Mouse (Mus musculus) embryonic facial prominence, embryonic 12.5 days (tissue): ENCODE measurements around the gene Fgfr1op. TPM values are rescaled to one million over a fixed set of nuclear protein-coding genes. Genes with fewer than 3 reads are reported as not detected.
"Not testable (repeated sequence)": the region's sequence is repeated elsewhere in the genome, so short reads cannot be mapped to it uniquely, and the experiment has no call there.

Experiments used
- ATAC-seq: fragments of 200-750 bp; cut with Nextera tagmentation; 2 replicates; pipeline ENCODE4 v1.8.0; 2017; ENCODE audit not compliant: insufficient number of reproducible peaks, insufficient read depth, low FRiP score, low TSS enrichment
- H3K27ac ChIP-seq: fragments of 300-500 bp; sonication (generic); 2 replicates; pipeline ENCODE4 v1.5.1; 2016; ENCODE audit warnings: mild to moderate bottlenecking
- H3K27me3 ChIP-seq: fragments of 300-500 bp; sonication (generic); 2 replicates; pipeline ENCODE4 v1.6.1; 2016; ENCODE audit warnings: mild to moderate bottlenecking, moderate library complexity
- H3K36me3 ChIP-seq: fragments of 300-500 bp; sonication (generic); 2 replicates; pipeline ENCODE4 v1.6.1; 2016; ENCODE audit warnings: mild to moderate bottlenecking
- H3K4me1 ChIP-seq: fragments of 300-500 bp; sonication (generic); 2 replicates; pipeline ENCODE4 v1.6.1; 2016
- H3K4me2 ChIP-seq: fragments of 300-500 bp; sonication (generic); replicated peaks from 2 replicates; pipeline ENCODE4 v1.6.1; 2016; ENCODE audit warnings: mild to moderate bottlenecking, moderate library complexity
- H3K4me3 ChIP-seq: fragments of 300-500 bp; sonication (generic); 2 replicates; pipeline ENCODE4 v1.5.1; 2016; ENCODE audit warnings: mild to moderate bottlenecking
- H3K9ac ChIP-seq: fragments of 300-500 bp; sonication (generic); 2 replicates; pipeline ENCODE4 v1.6.1; 2016; ENCODE audit warnings: mild to moderate bottlenecking, moderate library complexity
- H3K9me3 ChIP-seq: fragments of 300-500 bp; sonication (generic); 2 replicates; pipeline ENCODE4 v1.6.1; 2016; ENCODE audit warnings: mild to moderate bottlenecking, moderate library complexity
- WGBS: fragments of 180-500 bp; shearing (Covaris S2); methylation state at CpG from one replicate; pipeline ENCODE4 v1.1.7; 2016; 5-methylcytosine and 5-hydroxymethylcytosine counted together
- polyA plus RNA-seq: library from polyadenylated mRNA; unstranded; fragments of >200 nt; fragmentation: Nextera tagmentation; extraction: Ambion mirVana; gene quantifications from 2 replicates; pipeline ENCODE4 v1.2.1, GENCODE M21; 2016

The Fgfr1op gene
- polyA plus RNA-seq, 1 experiment from 2014 or later, result 43.5 TPM

DNA sequence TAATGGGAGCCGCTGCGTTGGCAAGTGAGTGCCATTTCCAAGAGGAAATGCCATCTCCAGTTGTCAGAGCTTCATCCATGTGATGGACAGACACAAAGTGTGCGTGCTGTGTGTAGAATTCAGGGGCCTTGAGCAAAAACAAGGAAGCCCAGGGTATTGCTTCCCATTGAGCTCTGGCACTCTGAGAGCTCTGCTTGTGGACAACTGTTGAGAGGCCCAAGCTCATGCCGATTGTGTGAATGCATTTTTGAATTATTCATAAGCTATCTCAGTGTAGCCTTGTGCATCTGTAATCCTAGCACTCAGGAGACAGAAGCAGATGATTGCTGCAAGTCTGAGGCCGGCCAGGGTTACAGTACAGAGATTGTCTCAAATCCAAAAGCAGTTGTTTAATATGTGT, 11.8 kb downstream of the Fgfr1op start:
- Histone ChIP-seq H3K4me2 (no peak overlapping the region), H3K9ac (no peak overlapping the region), H3K27ac (no peak overlapping the region), H3K9me3 (no peaks in the 10 kb centered on the region), H3K4me1 (no peaks in the 10 kb centered on the region), H3K27me3 (no peaks in the 10 kb centered on the region), H3K36me3 (peaks cover 59% of the 10 kb centered on the region), H3K4me3 (no peak overlapping the region)
- 90% methylated on average over 5 of the region's 5 CpGs for WGBS
- ATAC-seq, result no peak

- no peaks in the 10 kb centered on the region for H3K4me1 ChIP-seq
- no peak overlapping the region for H3K4me2 ChIP-seq
- H3K9ac ChIP-seq, result no peak overlapping the region
- H3K9me3 ChIP-seq, result no peaks in the 10 kb centered on the region
- H3K27me3 ChIP-seq, result no peaks in the 10 kb centered on the region
- H3K27ac ChIP-seq, result no peak overlapping the region
- H3K36me3 ChIP-seq, result peaks cover 63% of the 10 kb centered on the region
- 89% methylated on average over 5 of the region's 5 CpGs for WGBS
- ATAC-seq, result no peak
- H3K4me3 ChIP-seq, result no peak overlapping the region
These were observed 18.5 kb downstream of the Fgfr1op start for GRCm38 (mm10) chr17:8183815-8184214.

GRCm38 (mm10) chr17:8184217-8184616, 18.9 kb downstream of the Fgfr1op start:
- 88% methylated on average over 7 of the region's 7 CpGs for WGBS
- Histone ChIP-seq H3K27ac (no peak overlapping the region), H3K27me3 (no peaks in the 10 kb centered on the region), H3K4me2 (no peak overlapping the region), H3K4me1 (no peaks in the 10 kb centered on the region), H3K4me3 (no peak overlapping the region), H3K9ac (no peak overlapping the region), H3K36me3 (peaks cover 63% of the 10 kb centered on the region), H3K9me3 (no peaks in the 10 kb centered on the region)
- no peak for ATAC-seq

DNA sequence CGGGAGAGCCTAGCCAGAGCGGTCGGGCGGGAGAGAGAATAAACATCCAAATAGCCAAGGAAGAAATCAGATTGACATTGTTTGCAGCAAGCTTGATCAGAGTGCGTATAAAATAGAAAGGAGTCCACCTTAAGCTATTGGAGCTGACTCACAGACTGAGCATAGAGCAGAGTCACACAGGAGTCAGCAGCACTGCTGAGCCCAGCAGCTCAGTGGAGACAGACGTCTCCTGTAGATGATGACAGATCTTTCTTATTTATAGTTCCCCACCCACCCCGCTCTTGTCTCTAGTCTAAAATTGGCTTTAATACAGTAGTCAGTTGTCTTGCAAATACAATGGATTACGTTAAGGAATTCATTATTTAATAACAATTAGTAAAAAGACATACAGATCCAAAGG, 28.4 kb downstream of the Fgfr1op start:
- no peak overlapping the region for H3K4me2 ChIP-seq
- 85% methylated on average over 8 of the region's 8 CpGs for WGBS
- no peak overlapping the region for H3K27ac ChIP-seq
- no peak overlapping the region for H3K9ac ChIP-seq
- H3K9me3 ChIP-seq, result no peaks in the 10 kb centered on the region
- no peak overlapping the region for H3K4me3 ChIP-seq
- no peaks in the 10 kb centered on the region for H3K4me1 ChIP-seq
- ATAC-seq, result no peak
- peaks cover 50% of the 10 kb centered on the region for H3K36me3 ChIP-seq
- H3K27me3 ChIP-seq, result no peaks in the 10 kb centered on the region

DNA sequence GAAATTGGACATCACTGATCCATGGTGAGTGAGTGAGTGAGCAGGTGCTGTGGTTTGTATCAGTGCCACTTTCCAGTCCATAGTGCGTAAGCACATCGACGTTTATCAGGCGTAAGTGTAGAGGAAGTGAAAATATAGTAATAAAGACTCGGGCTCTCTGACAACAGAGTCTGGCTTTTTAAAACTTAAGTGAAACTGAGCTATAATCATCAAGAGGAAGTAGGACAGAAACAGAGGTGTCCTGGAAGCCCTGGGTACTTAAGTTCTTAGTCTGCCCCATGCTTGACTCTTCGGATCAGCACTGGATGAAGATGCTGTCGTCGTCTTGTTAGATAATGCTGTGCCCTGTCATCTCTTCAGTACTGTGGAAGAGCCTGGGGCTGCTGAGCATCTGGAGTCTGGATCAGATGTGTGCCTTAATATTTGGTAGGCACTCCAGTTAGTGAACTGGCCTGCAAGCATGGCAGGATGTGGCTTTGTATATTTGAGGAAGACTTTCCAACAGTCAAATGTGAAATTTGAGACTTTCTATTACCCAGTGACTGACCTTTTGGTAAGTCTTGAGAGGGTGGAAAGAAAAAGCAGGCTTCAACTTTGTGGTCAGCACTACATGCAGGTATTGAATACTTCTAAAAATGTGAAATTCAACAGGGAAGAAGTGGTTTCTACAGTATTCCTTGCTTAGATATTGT, 30.5 kb downstream of the Fgfr1op start:
- Histone ChIP-seq H3K4me3 (no peak overlapping the region), H3K27me3 (no peaks in the 10 kb centered on the region), H3K27ac (no peak overlapping the region), H3K9ac (no peak overlapping the region), H3K9me3 (no peaks in the 10 kb centered on the region), H3K4me2 (no peak overlapping the region), H3K4me1 (no peaks in the 10 kb centered on the region), H3K36me3 (peaks cover 38% of the 10 kb centered on the region)
- no peak for ATAC-seq
- 91% methylated on average over 8 of the region's 8 CpGs for WGBS

- Histone ChIP-seq H3K4me3 (no peak overlapping the region), H3K27me3 (no peaks in the 10 kb centered on the region), H3K27ac (no peak overlapping the region), H3K36me3 (peaks cover 29% of the 10 kb centered on the region), H3K4me2 (no peak overlapping the region), H3K9ac (no peak overlapping the region), H3K4me1 (no peaks in the 10 kb centered on the region), H3K9me3 (no peaks in the 10 kb centered on the region)
- no peak for ATAC-seq
- 70% methylated on average over 3 of the region's 3 CpGs for WGBS
These were observed 32.4 kb downstream of the Fgfr1op start for GRCm38 (mm10) chr17:8197652-8198051.

DNA sequence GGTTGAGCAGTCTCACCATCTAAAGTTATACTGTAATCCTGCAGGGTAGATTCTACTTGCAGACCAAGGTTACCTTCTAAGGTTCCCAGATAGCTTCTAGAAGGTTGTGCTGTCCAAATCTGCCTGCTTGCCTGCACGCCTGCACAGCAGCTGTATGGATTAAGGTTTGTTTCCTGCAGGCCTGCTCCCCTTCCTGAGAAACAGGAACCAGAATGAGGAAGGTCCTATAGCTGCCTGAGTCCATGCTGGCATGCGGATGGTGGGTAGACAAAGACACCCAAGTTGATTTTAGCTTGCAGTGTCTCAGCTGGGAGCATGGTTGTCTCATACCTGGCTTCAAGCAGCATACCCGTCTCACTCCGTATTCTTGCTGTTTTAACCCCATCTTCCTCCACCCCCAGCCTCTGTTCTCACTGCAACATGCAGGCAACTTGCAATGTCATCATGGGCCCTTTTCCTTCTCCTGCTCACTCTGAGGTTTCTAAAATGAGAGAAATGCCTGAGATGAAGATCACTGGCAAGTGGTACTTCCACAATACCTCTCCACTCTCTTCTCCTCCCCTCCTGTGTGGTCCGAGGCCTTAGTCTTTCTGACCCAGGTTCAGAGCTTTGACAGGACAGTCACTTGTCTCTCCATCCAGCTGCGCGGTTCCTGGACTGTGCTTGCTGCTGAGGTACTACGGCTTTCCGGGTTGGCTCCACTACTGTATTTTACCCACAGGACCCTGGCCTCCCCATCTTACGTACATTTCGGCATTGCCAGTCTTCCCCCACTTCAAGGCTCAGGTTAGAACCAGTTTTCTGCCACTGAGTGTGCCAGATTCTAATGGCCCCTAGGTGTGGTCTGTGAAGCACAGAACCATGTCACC, 34.0 kb downstream of the Fgfr1op start:
- H3K9me3 ChIP-seq, result no peaks in the 10 kb centered on the region
- no peaks in the 10 kb centered on the region for H3K4me1 ChIP-seq
- H3K9ac ChIP-seq, result no peak overlapping the region
- no peak overlapping the region for H3K4me3 ChIP-seq
- H3K27ac ChIP-seq, result no peak overlapping the region
- WGBS, result 85% methylated on average over 11 of the region's 11 CpGs
- no peaks in the 10 kb centered on the region for H3K27me3 ChIP-seq
- peaks cover 22% of the 10 kb centered on the region for H3K36me3 ChIP-seq
- ATAC-seq, result no peak
- H3K4me2 ChIP-seq, result no peak overlapping the region

GRCm38 (mm10) chr17:8199936-8200330, 34.6 kb downstream of the Fgfr1op start:
- 82% methylated on average over 1 of the region's 1 CpGs for WGBS
- H3K27ac ChIP-seq, result no peak overlapping the region
- H3K9ac ChIP-seq, result no peak overlapping the region
- H3K4me3 ChIP-seq, result no peak overlapping the region
- H3K4me2 ChIP-seq, result no peak overlapping the region
- H3K9me3 ChIP-seq, result no peaks in the 10 kb centered on the region
- H3K36me3 ChIP-seq, result peaks cover 16% of the 10 kb centered on the region
- no peaks in the 10 kb centered on the region for H3K27me3 ChIP-seq
- H3K4me1 ChIP-seq, result no peaks in the 10 kb centered on the region
- no peak for ATAC-seq

DNA sequence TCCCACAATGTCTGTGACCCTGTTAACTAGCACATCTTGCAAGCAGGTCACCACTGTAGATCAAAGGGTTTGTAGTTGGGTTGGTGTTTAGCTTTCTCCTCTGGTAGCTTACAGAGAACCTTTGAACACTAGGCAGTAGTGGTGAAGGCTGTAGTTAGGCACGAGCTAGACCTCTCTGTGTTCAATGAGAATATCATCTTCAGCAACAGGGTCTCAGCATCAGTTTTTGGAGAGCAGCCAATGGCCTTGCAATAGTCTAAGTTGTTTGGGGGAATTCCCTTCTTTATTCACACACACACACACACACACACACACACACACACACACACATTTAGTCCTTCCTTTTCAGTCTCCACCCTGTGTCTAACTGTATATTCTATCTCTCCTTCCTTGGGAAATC, 38.2 kb downstream of the Fgfr1op start:
- Histone ChIP-seq H3K36me3 (no peaks in the 10 kb centered on the region), H3K9ac (no peak overlapping the region), H3K4me3 (no peak overlapping the region), H3K27ac (no peak overlapping the region), H3K4me2 (no peak overlapping the region), H3K27me3 (no peaks in the 10 kb centered on the region), H3K4me1 (no peaks in the 10 kb centered on the region), H3K9me3 (no peaks in the 10 kb centered on the region)
- no peak for ATAC-seq
- 82% methylated on average over 1 of the region's 1 CpGs for WGBS

DNA sequence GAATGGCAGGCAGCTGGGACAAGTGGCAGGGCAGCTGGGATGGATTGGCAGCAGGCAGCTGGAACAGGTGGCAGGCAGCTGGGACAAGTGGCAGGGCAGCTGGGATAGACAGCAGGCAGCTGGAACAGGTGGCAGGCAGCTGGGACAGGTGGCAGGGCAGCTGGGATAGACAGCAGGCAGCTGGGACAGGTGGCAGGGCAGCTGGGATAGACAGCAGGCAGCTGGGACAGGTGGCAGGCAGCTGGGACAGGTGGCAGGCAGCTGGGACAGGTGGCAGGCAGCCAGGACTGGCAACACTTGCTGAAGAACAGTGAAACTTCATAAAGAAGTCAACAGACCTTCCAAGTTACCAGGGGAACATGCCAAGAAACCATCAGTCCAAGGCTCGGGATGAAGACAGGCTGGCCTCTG, 39.9 kb downstream of the Fgfr1op start:
- H3K4me1 ChIP-seq, H3K4me3 ChIP-seq, ATAC-seq, H3K36me3 ChIP-seq, H3K4me2 ChIP-seq, H3K9me3 ChIP-seq, H3K27me3 ChIP-seq, H3K9ac ChIP-seq, H3K27ac ChIP-seq: not testable (repeated sequence)
- 82% methylated on average over 1 of the region's 1 CpGs for WGBS

- ATAC-seq, result no peak
- no peak overlapping the region for H3K9ac ChIP-seq
- no peak overlapping the region for H3K4me2 ChIP-seq
- no peak overlapping the region for H3K27ac ChIP-seq
- H3K9me3 ChIP-seq, result no peaks in the 10 kb centered on the region
- WGBS, result 85% methylated on average over 5 of the region's 5 CpGs
- no peaks in the 10 kb centered on the region for H3K4me1 ChIP-seq
- H3K27me3 ChIP-seq, result no peaks in the 10 kb centered on the region
- no peak overlapping the region for H3K4me3 ChIP-seq
- no peaks in the 10 kb centered on the region for H3K36me3 ChIP-seq
These were observed 41.4 kb downstream of the Fgfr1op start for GRCm38 (mm10) chr17:8206691-8207090.

- Histone ChIP-seq H3K27me3 (no peaks in the 10 kb centered on the region), H3K4me1 (no peaks in the 10 kb centered on the region), H3K27ac (no peak overlapping the region), H3K36me3 (no peaks in the 10 kb centered on the region), H3K9me3 (no peaks in the 10 kb centered on the region), H3K9ac (no peak overlapping the region), H3K4me2 (no peak overlapping the region), H3K4me3 (no peak overlapping the region)
- WGBS, result 86% methylated on average over 2 of the region's 2 CpGs
- ATAC-seq, result no peak
These were observed 44.4 kb downstream of the Fgfr1op start for GRCm38 (mm10) chr17:8209696-8210095.
